Mouse (Mus musculus) limb, embryonic 14.5 days (tissue): Measurements from ENCODE around the gene Stac. TPM values are rescaled to one million over a fixed set of nuclear protein-coding genes. Genes with fewer than 3 reads are reported as not detected.
A peak's percentile ranks its signal among the peaks of the same experiment; 100 is the strongest.

Experiments used
- ATAC-seq: fragments of 200-750 bp; cut with Nextera tagmentation; 2 replicates; pipeline ENCODE4 v1.8.0; 2017; ENCODE audit warnings: low read depth, moderate number of reproducible peaks, moderate TSS enrichment; ENCODE audit not compliant: low FRiP score
- DNase-seq: peaks from one replicate; pipeline ENCODE4 v3.0.0-alpha.2; 2015; ENCODE audit warnings: low spot score
- H3K27ac ChIP-seq: fragments of 300-500 bp; sonication (generic); replicated peaks from 2 replicates; pipeline ENCODE4 v1.5.1; 2014; ENCODE audit warnings: low read depth, mild to moderate bottlenecking, low read length, moderate library complexity, mixed read lengths
- H3K27me3 ChIP-seq: fragments of 300-500 bp; sonication (generic); 2 replicates; pipeline ENCODE4 v1.6.1; 2014; ENCODE audit warnings: low read length, mixed read lengths; ENCODE audit not compliant: control insufficient read depth, insufficient read depth
- H3K36me3 ChIP-seq: fragments of 300-500 bp; sonication (generic); 2 replicates; pipeline ENCODE4 v1.6.1; 2014; ENCODE audit warnings: mild to moderate bottlenecking, low read length, moderate library complexity, mixed read lengths; ENCODE audit not compliant: control insufficient read depth, insufficient read depth
- H3K4me1 ChIP-seq: fragments of 300-500 bp; sonication (generic); 2 replicates; pipeline ENCODE4 v1.6.1; 2014; ENCODE audit warnings: antibody characterized with exemption, low read length, mixed read lengths; ENCODE audit not compliant: control insufficient read depth, insufficient read depth
- H3K4me2 ChIP-seq: fragments of 300-500 bp; sonication (generic); replicated peaks from 2 replicates; pipeline ENCODE4 v1.6.1; 2014; ENCODE audit warnings: low read depth, mild to moderate bottlenecking, low read length, moderate library complexity; ENCODE audit not compliant: severe bottlenecking
- H3K4me3 ChIP-seq: fragments of 300-500 bp; sonication (generic); replicated peaks from 2 replicates; pipeline ENCODE4 v1.5.1; 2014; ENCODE audit warnings: low read length
- H3K9ac ChIP-seq: fragments of 300-500 bp; sonication (generic); 2 replicates; pipeline ENCODE4 v1.6.1; 2014; ENCODE audit warnings: mild to moderate bottlenecking, low read depth, low read length, moderate library complexity; ENCODE audit not compliant: severe bottlenecking
- H3K9me3 ChIP-seq: fragments of 300-500 bp; sonication (generic); 2 replicates; pipeline ENCODE4 v1.6.1; 2016; ENCODE audit warnings: low read length; ENCODE audit not compliant: control insufficient read depth
- POLR2A ChIP-seq: fragments of 200-500 bp; IDR thresholded peaks from 2 replicates; pipeline ENCODE4 v1.8.0; 2012; ENCODE audit warnings: inconsistent platforms, mild to moderate bottlenecking, moderate library complexity, borderline replicate concordance; ENCODE audit not compliant: insufficient read depth, insufficient read length; ENCODE audit errors: extremely low read depth
- WGBS: fragments of 180-500 bp; shearing (Covaris S2); extraction: QIAGEN DNeasy Blood & Tissue Kit; methylation state at CpG from one replicate; pipeline ENCODE4 v1.1.7; 2014; 5-methylcytosine and 5-hydroxymethylcytosine counted together
- polyA plus RNA-seq, 2 experiments: library from polyadenylated mRNA; depleted of rRNA in 1 of 2; stranded (reverse) in 1 of 2; unstranded in 1 of 2; fragments of >200 nt; fragmentation: Nextera tagmentation in 1 of 2; extraction: Ambion mirVana in 1 of 2; gene quantifications; 2 replicates each; pipeline versions ENCODE4 v1.2.1 to v1.2.3; 2012 to 2014

The Stac gene
- 4.2 and 5.0 TPM in 2 replicates for polyA plus RNA-seq (2012; rRNA removed)
- 4.1 and 5.7 TPM in 2 replicates for polyA plus RNA-seq (2014; fragmentation: Nextera tagmentation; extraction: Ambion mirVana)

- ATAC-seq = peak; percentile 73
- Histone ChIP-seq H3K36me3 (no peaks in the 10 kb centered on the region), H3K27ac (0 out of 2 replicates have a peak within 1 kb of the TSS, but pooled peaks have one; percentile 19), H3K4me1 (peaks cover 14% of the 10 kb centered on the region; the same call in 1 of the 2 replicates), H3K27me3 (peaks cover 4% of the 10 kb centered on the region; the same call in 1 of the 2 replicates), H3K4me3 (peak within 1 kb of the TSS; percentile 54), H3K9me3 (no peaks in the 10 kb centered on the region), H3K9ac (peak within 1 kb of the TSS; percentile 63), H3K4me2 (peak within 1 kb of the TSS; percentile 90)
- WGBS = 4% methylated on average over 34 of the region's 64 CpGs
- no peak for TF ChIP-seq POLR2A
- DNase-seq = peak; percentile 25
These were observed at the start of gene Stac for GRCm38 (mm10) chr9:111689680-111690483. Stac (minus strand) TSS chr9:111690348.

DNA sequence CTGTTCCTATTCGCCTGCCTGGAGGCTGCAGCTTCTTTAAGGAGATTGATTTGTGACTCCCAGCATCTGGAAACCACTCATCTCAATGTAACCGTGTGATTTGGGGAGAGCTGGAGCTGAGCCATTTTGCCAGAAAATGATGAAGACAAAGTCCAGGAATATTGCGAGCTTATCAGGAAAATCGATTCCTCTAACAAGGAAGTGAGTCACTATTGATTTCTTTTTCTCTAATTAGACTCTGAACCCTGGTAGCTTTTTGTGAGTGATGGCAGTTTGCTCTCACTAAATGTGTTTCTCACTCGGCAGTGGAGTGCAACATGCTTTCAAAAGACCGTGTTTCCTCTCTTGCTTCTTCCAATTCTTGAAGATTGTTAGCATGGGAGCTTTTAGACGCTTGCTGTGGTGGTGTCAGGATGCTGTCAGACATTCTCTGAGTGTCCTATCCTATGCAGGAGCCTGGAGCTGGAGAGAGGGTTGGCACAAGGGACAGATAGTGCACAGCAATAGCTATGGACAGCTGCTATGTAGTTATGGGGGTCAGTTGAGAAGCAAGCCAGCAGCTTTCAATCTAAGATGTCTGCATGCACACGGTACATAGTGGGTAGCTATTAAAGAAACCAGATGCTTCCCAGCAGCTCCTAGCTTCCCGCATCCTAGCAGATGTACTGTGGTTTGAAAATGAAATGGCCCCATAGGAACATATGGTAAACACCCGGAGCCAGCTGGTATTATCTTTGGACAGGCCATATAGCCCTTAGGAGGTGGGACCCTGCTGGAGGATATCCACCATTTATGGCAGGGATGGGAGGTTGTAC is 49.5 kb upstream of the Stac start:
- TF ChIP-seq POLR2A = no peak
- ATAC-seq = peak; percentile 34; the same call in 1 of the 2 replicates
- H3K27ac ChIP-seq = no peak overlapping the region
- H3K36me3 ChIP-seq = no peaks in the 10 kb centered on the region
- peaks cover 7% of the 10 kb centered on the region; the same call in 1 of the 2 replicates for H3K4me1 ChIP-seq
- no peaks in the 10 kb centered on the region for H3K27me3 ChIP-seq
- no peaks in the 10 kb centered on the region for H3K9me3 ChIP-seq
- DNase-seq = no peak
- no peak overlapping the region for H3K4me3 ChIP-seq
- H3K9ac ChIP-seq = no peak overlapping the region
- no peak overlapping the region for H3K4me2 ChIP-seq
- WGBS = 30% methylated on average over 10 of the region's 10 CpGs

GRCm38 (mm10) chr9:111739026-111739425 is 48.9 kb upstream of the Stac start:
- WGBS = 47% methylated on average over 3 of the region's 3 CpGs
- no peak overlapping the region for H3K27ac ChIP-seq
- no peak for ATAC-seq

GRCm38 (mm10) chr9:111737796-111738195 is 47.6 kb upstream of the Stac start:
- H3K27ac ChIP-seq = no peak overlapping the region
- DNase-seq (no peak), ATAC-seq (no peak)
- H3K9me3 ChIP-seq = no peaks in the 10 kb centered on the region
- no peak overlapping the region for H3K4me3 ChIP-seq
- no peak overlapping the region for H3K4me2 ChIP-seq
- no peaks in the 10 kb centered on the region for H3K27me3 ChIP-seq
- H3K36me3 ChIP-seq = no peaks in the 10 kb centered on the region
- 72% methylated on average over 2 of the region's 2 CpGs for WGBS
- peaks cover 7% of the 10 kb centered on the region; the same call in 1 of the 2 replicates for H3K4me1 ChIP-seq
- no peak overlapping the region for H3K9ac ChIP-seq
- TF ChIP-seq POLR2A = no peak

More at GRCm38 (mm10) chr9:111739026-111739425, 48.9 kb upstream of the Stac start:
- Histone ChIP-seq H3K4me2 (no peak overlapping the region), H3K4me3 (no peak overlapping the region), H3K9ac (no peak overlapping the region), H3K9me3 (no peaks in the 10 kb centered on the region), H3K4me1 (peaks cover 7% of the 10 kb centered on the region; the same call in 1 of the 2 replicates), H3K27me3 (no peaks in the 10 kb centered on the region), H3K36me3 (no peaks in the 10 kb centered on the region)
- DNase-seq = no peak
- TF ChIP-seq POLR2A = no peak

- H3K9ac ChIP-seq = no peak overlapping the region
- no peaks in the 10 kb centered on the region for H3K9me3 ChIP-seq
- no peak for ATAC-seq
- H3K4me1 ChIP-seq = peaks cover 7% of the 10 kb centered on the region; the same call in 1 of the 2 replicates
- no peak overlapping the region for H3K27ac ChIP-seq
- no peak overlapping the region for H3K4me3 ChIP-seq
- no peak for TF ChIP-seq POLR2A
- 58% methylated on average over 3 of the region's 3 CpGs for WGBS
- no peak for DNase-seq
- H3K4me2 ChIP-seq = no peak overlapping the region
- H3K27me3 ChIP-seq = no peaks in the 10 kb centered on the region
- H3K36me3 ChIP-seq = no peaks in the 10 kb centered on the region
These were observed 45.8 kb upstream of the Stac start for GRCm38 (mm10) chr9:111735931-111736330.
